ENCODE assay signal across 26 mouse cellular contexts in genomic region chr10:77374407-77374806, GRCm38 (mm10).
"Had no signal": no experiment of that assay in that cellular context is flagged by ENCODE, and none has a peak within 500 bp of the region (broad histone marks: within the 10 kb centered on the region; RNA-seq: fewer than 3 reads in every experiment).

No protein-coding gene starts in this region.

- H3K4me3 ChIP-seq: gastrocnemius, adult 2 months; heart, embryonic 10.5 days; heart, embryonic 12.5 days; hindbrain, embryonic 10.5 days; hindbrain, embryonic 12.5 days; intestine, embryonic 15.5 days; layer of hippocampus, adult 2 months; limb, embryonic 10.5 days; limb, embryonic 12.5 days; liver, embryonic 13.5 days; liver, embryonic 15.5 days had no signal

- ATAC-seq: hindbrain, embryonic 16.5 days; inflammation-experienced regulatory T-cells, adult 6 months; intestine, embryonic 15.5 days; intestine, postnatal 0 days had no signal

- H3K27ac ChIP-seq: gastrocnemius, adult 2 months; heart, embryonic 10.5 days; hindbrain, embryonic 10.5 days; hindbrain, embryonic 12.5 days; hindbrain, embryonic 14.5 days; intestine, embryonic 15.5 days; layer of hippocampus, adult 2 months; limb, embryonic 10.5 days; limb, embryonic 12.5 days; liver, embryonic 13.5 days; liver, embryonic 15.5 days had no signal

- DNase-seq: gastrocnemius, adult 2 months; gastrocnemius, postnatal 10 days; gastrocnemius, postnatal 25 days; heart, adult 18-20 months; heart, postnatal 10 days; heart, postnatal 4 days; kidney, adult 18-20 months; kidney, adult 8-10 months; kidney, postnatal 10 days; kidney, postnatal 25 days; kidney, postnatal 4 days; liver; liver, embryonic 13.5 days had no signal
